Mouse (Mus musculus) gastrocnemius, postnatal 36 days (tissue): Measurements from ENCODE around the gene Samd14. TPM values are rescaled to one million over a fixed set of nuclear protein-coding genes. Genes with fewer than 3 reads are reported as not detected.
"Not testable (repeated sequence)": the region's sequence is repeated elsewhere in the genome, so short reads cannot be mapped to it uniquely, and the experiment has no call there.

Experiments used
- DNase-seq, 2 experiments: peaks; one replicate each; pipeline ENCODE4 v3.0.0; 2022
- intact Hi-C: fragments of 180-260 bp; cut with DNase I; formaldehyde crosslinking; loops from one replicate; pipeline ENCODE4 v1.15.1; 2025
- long read RNA-seq, 2 experiments: library from polyadenylated mRNA; stranded (forward); transcript quantifications; one replicate each; pipeline ENCODE4 v2.0.0; 2021
- total RNA-seq, 2 experiments: library from RNA; stranded (reverse); gene quantifications; 2 replicates each; pipeline ENCODE4 v1.2.3; 2021

Gene Samd14
- total RNA-seq = under 1 TPM; 0.44 to 0.56 TPM
- long read RNA-seq, experiment 1 = 0 reads
- long read RNA-seq, experiment 2 = 0 reads

GRCm38 (mm10) chr11:95009629-95010014 lies at the start of gene Samd14:
Gene Samd14, plus strand, starts transcription at chr11:95009879.
- peak in 1 of 2 experiments; percentile 44 for DNase-seq
- intact Hi-C loops = no loop called here

- intact Hi-C loops = no loop called here
These were observed 47.1 kb upstream of the Samd14 start for GRCm38 (mm10) chr11:94962534-94963101.

GRCm38 (mm10) chr11:94967419-94967818 lies 42.3 kb upstream of the Samd14 start, which contains the start of gene Hils1:
Gene Hils1, plus strand, starts transcription at chr11:94967593.
- intact Hi-C loops = no loop called here
- no peak for DNase-seq

More at GRCm38 (mm10) chr11:94962534-94963101, 47.1 kb upstream of the Samd14 start:
- no peak for DNase-seq

GRCm38 (mm10) chr11:94968187-94968586 lies 41.5 kb upstream of the Samd14 start:
- intact Hi-C loops = loop anchor here (1.0 kb wide), 1 partner anchor 26 kb away; no protein-coding TSS in a partner anchor
- DNase-seq = no peak

- DNase-seq, intact Hi-C loops: not testable (repeated sequence)
These were observed 40.0 kb upstream of the Samd14 start for GRCm38 (mm10) chr11:94969709-94970108.

GRCm38 (mm10) chr11:94970210-94970943 lies 39.3 kb upstream of the Samd14 start:
- intact Hi-C loops = no loop called here

GRCm38 (mm10) chr11:94971895-94972615 lies 37.6 kb upstream of the Samd14 start:
- intact Hi-C loops = no loop called here

More at GRCm38 (mm10) chr11:94970210-94970943, 39.3 kb upstream of the Samd14 start:
- DNase-seq = peak; percentile 65 to 70

GRCm38 (mm10) chr11:94972887-94973286 lies 36.8 kb upstream of the Samd14 start:
- intact Hi-C loops = no loop called here
- no peak for DNase-seq

More at GRCm38 (mm10) chr11:94971895-94972615, 37.6 kb upstream of the Samd14 start:
- no peak for DNase-seq

GRCm38 (mm10) chr11:94973313-94973712 lies 36.4 kb upstream of the Samd14 start:
- intact Hi-C loops = no loop called here

GRCm38 (mm10) chr11:94974951-94975350 lies 34.7 kb upstream of the Samd14 start:
- DNase-seq = no peak
- intact Hi-C loops = no loop called here

More at GRCm38 (mm10) chr11:94973313-94973712, 36.4 kb upstream of the Samd14 start:
- DNase-seq = peak in 1 of 2 experiments; percentile 39

- intact Hi-C loops = no loop called here
These were observed 33.5 kb upstream of the Samd14 start, which contains the start of gene Sgca for GRCm38 (mm10) chr11:94976199-94976598. Gene Sgca, minus strand, starts transcription at chr11:94976327.

GRCm38 (mm10) chr11:94978178-94978915 lies 31.3 kb upstream of the Samd14 start:
- DNase-seq = no peak
- intact Hi-C loops = no loop called here

More at GRCm38 (mm10) chr11:94976199-94976598, 33.5 kb upstream of the Samd14 start, which contains the start of gene Sgca:
- no peak for DNase-seq

GRCm38 (mm10) chr11:94978947-94979346 lies 30.7 kb upstream of the Samd14 start:
- DNase-seq = peak; percentile 96
- intact Hi-C loops = loop anchor here (1.0 kb wide), 1 partner anchor 12 kb away; the partner anchor contains the start of gene Ppp1r9b

- intact Hi-C loops = loop anchor here (1.0 kb wide), 1 partner anchor 12 kb away; the partner anchor contains the start of gene Ppp1r9b
- no peak for DNase-seq
These were observed 30.1 kb upstream of the Samd14 start for GRCm38 (mm10) chr11:94979462-94980179.

- DNase-seq = no peak
- intact Hi-C loops = no loop called here
These were observed 24.5 kb upstream of the Samd14 start for GRCm38 (mm10) chr11:94985140-94985539.

GRCm38 (mm10) chr11:94985822-94986221 lies 23.9 kb upstream of the Samd14 start:
- intact Hi-C loops = no loop called here
- DNase-seq = no peak

- no peak for DNase-seq
- intact Hi-C loops = no loop called here
These were observed 23.2 kb upstream of the Samd14 start for GRCm38 (mm10) chr11:94986435-94986834.

GRCm38 (mm10) chr11:94987341-94987740 lies 22.3 kb upstream of the Samd14 start:
- intact Hi-C loops = no loop called here
- DNase-seq = no peak

GRCm38 (mm10) chr11:94987851-94988250 lies 21.8 kb upstream of the Samd14 start:
- intact Hi-C loops = no loop called here
- no peak for DNase-seq
